Mouse (Mus musculus) spleen, postnatal 10 days (tissue): ENCODE results near the gene Impdh2.

ENCODE experiments used
- DNase-seq, 2 experiments: peaks; one replicate each; pipeline ENCODE4 v3.0.0; 2021 to 2022; ENCODE audit warnings: low spot score in 2 of 2

The Impdh2 gene

GRCm38 (mm10) chr9:108569381-108570206 is 9.5 kb downstream of the Impdh2 start, which contains the start of gene Dalrd3:
Gene Dalrd3 (plus strand): TSS chr9:108569886.
- peak; percentile 73 to 90 for DNase-seq

DNA sequence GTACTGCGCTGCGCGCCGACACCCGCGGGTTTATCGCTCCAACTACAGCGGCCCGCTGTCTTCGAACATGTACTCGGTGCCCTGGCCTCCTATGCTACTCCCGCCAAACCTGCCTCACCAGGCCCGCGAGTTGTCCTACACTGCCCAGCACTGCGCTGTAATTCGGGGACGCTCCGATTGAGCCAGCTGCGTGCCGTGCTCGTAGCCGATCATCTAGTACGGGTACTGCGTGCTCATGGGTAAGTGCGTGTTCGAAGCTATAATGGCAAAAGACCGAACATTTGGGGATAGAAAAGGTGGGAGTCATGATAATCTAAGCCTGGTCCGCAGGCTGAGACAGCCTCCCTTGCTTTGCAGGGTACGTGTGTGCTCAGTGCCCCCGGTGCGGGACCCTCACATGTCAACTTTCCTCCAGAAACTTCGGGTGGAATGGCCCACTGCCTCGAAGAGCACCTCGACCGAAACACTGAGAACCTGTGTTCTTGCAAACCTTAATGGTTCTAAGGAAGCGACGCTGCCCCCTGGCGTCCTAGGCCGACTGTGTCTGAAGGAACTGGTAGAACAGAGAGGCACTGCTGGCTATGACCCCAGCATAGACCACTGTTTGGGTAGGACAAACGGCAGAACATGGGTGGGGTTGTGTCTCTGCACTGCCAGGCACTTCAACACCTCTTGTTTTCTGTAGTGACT is 10.3 kb downstream of the Impdh2 start:
- peak; percentile 81 to 94 for DNase-seq

GRCm38 (mm10) chr9:108571401-108571973 is 11.4 kb downstream of the Impdh2 start:
- DNase-seq, result no peak

DNA sequence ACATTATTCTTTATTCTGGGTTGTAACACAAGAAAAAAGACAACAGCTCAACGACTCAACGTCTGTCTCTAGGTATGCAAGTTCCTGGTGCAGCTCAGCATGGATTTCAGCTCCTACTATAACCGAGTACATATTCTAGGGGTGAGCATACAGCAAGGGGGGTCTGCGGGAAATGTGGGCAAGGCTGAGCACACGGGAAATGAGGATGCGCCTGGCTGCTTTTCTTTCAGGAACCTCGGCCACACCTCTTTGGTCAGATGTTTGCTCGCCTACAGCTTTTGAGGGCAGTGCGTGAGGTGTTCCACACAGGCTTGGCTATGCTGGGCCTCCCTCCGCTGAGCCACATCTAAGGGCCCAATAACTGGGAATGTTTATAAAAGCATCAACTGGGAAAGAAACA is 12.2 kb downstream of the Impdh2 start:
- no peak for DNase-seq

- peak in 1 of 2 experiments; percentile 77 for DNase-seq
Measured at GRCm38 (mm10) chr9:108573774-108574690, 13.9 kb downstream of the Impdh2 start.

- no peak for DNase-seq
Measured at GRCm38 (mm10) chr9:108574921-108575320, 14.8 kb downstream of the Impdh2 start.

DNA sequence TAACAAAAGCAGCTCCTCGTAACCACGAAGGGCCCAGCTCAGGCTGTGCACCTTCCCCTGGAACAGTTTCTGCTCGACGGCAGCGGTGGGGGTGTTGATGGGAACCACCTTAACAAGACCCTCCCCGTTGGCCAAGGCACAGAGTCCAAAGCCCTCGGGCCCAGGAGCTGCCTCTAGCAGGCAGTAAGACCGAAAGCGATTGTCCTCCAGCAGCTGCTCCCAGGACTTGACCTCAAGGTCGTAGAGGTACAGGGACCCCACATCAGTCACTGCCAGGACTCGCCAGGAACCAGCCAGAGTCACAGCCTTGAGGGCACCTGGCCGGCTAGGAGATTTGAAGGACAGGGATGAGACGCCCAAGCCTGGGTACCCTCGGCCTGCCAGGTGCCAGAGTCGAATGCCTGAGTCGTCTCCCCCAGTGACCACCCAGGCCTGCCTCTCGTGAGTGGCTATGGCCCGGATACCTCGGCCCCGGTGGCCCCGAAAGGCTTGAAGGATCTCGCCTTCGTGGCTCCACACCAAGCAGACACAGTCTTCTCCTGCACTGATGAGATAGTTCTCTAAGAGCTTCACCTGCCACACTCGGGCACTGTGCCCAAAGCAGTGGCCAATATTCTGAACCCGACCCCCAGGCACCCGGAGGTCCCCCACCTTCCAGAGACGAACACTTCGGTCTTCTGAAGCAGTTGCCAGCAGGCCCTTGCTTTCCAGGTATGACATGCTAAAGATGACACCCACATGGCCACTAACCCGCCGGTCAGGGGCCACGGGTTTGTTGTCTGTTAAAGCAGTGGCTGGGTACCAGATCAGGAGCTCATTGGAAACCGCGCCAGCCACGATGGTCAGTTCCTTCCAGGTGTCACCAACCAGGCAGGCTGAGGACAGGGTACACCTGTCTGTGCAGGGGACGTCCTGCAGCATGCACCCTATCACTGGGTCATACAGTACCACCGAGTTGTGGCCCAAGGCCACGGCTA is 15.5 kb downstream of the Impdh2 start:
- DNase-seq, result peak in 1 of 2 experiments; percentile 25

DNA sequence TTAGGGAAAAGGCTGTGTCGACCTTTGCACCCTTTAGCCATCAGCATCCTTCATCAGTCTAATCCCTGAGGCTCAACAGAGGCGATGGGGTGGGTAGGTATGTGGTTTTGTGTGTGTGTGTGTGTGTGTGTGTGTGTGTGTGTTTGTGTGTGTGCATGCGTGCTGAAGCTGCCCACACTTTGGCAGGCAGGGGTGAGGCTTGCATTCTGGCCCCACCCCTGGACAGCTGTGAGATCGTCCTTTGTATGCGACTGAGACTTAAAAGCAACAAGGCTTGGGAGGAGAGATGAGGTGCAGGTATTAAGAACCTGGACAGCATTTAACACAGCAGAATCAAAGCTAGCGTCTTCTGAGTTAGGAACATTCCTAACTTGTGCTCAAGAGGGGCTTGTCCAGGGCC is 16.9 kb downstream of the Impdh2 start:
- DNase-seq, result no peak

GRCm38 (mm10) chr9:108577934-108578544 is 18.0 kb downstream of the Impdh2 start:
- peak in 1 of 2 experiments; percentile 68 for DNase-seq

GRCm38 (mm10) chr9:108578545-108579343 is 18.7 kb downstream of the Impdh2 start, which contains the start of gene Wdr6:
Gene Wdr6 (minus strand): TSS chr9:108578739.
- peak; percentile 67 to 90 for DNase-seq

DNA sequence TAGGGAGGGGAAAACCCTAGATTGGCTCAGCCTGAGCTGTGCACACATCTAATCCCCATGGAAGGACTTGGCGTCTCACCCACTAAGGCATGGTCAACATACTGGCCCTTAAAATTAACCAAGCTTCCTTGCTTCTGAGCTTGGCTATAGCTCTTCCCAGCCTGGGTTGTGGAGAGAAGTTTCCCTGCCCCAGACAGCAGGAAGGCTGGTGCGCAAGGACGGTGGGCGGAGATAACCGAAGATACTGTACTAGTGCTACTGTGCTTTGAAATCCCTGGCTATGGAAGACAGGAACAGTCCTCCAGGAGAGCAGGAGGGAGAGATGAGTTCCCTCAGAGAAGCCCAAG is 19.2 kb downstream of the Impdh2 start:
- no peak for DNase-seq

DNA sequence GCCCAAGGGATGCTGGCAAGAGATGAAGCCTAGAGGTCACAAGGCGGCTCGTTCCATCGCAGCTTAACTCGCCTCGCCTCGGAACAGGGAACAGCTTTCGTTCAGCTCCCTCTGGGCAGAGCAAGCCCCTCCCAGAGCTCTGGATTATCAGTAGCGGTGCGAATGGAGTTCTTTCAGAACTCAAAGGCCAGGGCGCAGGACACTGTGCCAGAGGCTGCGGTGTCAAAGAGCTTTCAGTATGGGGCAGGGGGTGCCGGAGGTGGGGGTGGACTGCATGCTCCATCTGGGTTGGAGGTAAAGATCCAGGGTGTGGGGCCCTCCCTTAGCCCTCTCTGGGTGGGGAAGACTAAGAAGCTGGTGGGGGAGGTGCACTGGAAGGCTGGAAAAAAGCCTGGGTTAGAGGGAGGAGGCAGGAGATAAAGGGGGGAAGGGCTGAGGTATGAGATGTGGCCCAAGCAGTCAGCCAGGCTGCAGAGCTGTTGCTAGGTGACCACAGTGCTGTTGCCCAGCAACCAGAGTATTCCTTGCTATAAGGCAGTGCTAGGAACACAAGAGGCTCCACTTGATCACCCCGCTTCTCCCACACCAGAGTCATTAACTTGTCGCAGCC is 27.6 kb downstream of the Impdh2 start:
- DNase-seq, result no peak

DNA sequence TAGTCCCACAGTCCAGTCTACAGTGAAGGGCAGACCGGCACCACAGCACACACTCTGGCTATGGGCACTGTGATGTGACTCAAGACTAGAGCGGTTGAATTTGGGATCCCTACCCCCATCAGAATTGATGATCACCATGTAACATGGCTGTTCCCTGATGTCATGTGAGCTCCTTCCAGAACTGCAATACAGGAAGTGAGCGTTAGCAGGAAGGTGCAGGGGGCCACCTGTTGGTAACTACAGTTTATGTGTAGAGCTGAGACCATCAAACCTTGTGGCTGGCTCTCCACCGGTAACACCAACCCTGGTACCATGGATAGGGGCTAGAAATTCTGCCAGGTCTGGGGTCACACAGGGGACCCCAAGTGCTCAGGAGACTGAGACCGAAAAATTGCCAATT is 29.1 kb downstream of the Impdh2 start:
- no peak for DNase-seq

GRCm38 (mm10) chr9:108591462-108591861 is 31.4 kb downstream of the Impdh2 start:
- DNase-seq, result no peak

GRCm38 (mm10) chr9:108594354-108594753 is 34.3 kb downstream of the Impdh2 start:
- no peak for DNase-seq

DNA sequence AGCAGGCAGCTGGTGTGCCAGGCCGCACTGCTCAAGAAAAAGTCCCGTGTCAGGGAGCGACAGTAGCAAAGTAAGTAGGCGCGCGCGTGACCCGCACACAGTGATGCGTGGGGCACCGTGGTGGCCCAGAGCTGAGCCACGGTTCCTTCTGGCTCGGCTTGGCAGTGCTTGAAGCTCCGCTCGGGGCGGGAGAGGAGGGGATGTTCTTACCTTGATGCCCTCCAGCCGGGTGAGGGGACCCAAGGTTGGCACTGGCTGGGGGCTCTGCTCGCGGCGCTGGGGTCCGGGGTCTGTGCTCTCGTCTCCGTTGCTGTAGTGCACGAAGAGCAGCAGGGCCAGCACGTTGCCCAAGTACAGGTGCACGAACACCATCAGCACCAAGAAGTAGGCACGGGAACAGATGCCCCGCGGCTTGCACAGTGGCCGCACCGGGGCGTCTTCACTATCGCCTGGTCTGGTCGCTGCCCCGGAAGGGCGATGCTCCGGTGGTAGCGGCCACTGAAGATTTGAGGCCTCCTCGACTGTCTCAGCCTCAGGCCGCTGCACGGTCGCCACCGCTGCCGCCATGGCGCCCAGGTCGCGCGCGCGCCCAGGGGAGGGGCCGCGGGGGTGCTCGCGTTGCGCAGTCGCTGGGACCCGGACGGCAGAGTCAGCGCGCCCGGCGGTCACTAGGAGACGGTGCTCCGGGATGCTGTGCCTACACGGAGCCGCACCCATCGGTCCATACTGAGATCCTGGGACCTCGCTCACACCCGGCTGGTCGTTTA is 37.1 kb downstream of the Impdh2 start, which contains the start of gene P4htm:
P4htm (minus strand) TSS at position 670 of the 767 bp plus-strand sequence.
- DNase-seq, result peak in 1 of 2 experiments; percentile 64

DNA sequence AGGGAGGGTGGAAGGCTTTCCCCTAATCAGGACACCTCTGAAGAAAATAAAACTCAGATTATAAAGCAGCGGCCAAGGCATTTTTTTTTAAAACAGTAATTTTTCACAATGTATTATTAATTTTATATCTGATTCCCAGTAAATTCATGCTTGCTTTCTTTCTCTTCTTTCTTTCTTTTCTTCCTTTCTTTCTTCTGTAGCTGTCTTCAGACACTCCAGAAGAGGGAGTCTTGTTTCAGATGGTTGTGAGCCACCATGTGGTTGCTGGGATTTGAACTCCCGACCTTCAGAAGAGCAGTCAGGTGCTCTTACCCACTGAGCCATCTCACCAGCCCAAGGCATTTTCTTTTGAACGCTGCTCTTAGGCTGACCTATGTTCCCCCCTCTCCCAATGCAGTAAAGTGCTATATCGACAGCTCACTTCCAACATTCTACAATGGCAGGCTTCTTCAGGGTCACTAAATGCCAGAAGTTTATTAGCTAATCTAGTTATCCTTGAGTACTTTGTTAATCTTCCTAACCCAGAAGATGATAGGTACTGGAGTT is 39.0 kb downstream of the Impdh2 start:
- no peak for DNase-seq
